In genomic region chr7:3291197-3291596, GRCm38 (mm10) we compare ENCODE assay signal across 8 mouse cellular contexts. TPM values are rescaled to one million over a fixed set of nuclear protein-coding genes. Genes with fewer than 3 reads are reported as not detected.
DNase-seq lines count a peak whose midpoint lies in the region; ATAC-seq lines count a peak whose summit lies in the region.

No protein-coding gene starts in this region.

- WGBS in forebrain, embryonic 10.5 days: 48% methylated on average over 6 of the region's 6 CpGs
- WGBS in hindbrain, embryonic 15.5 days: 34% methylated on average over 6 of the region's 6 CpGs
- 13% methylated on average over 6 of the region's 6 CpGs for WGBS in lung, embryonic 16.5 days

- no peak overlapping the region for H3K9ac ChIP-seq in hindbrain, embryonic 15.5 days
- peak overlapping the region; percentile 67 for H3K9ac ChIP-seq in lung, embryonic 16.5 days (ENCODE audit: low read length)

- no peaks in the 10 kb centered on the region for H3K9me3 ChIP-seq in forebrain, embryonic 10.5 days
- no peaks in the 10 kb centered on the region for H3K9me3 ChIP-seq in hindbrain, embryonic 15.5 days
- no peaks in the 10 kb centered on the region for H3K9me3 ChIP-seq in lung, embryonic 16.5 days (ENCODE audit: control insufficient read depth, low read length)

- H3K4me2 ChIP-seq in hindbrain, embryonic 15.5 days: peak overlapping the region; percentile 65
- H3K4me2 ChIP-seq in lung, embryonic 16.5 days (ENCODE audit: low read depth, low read length): peak overlapping the region; percentile 80

- H3K4me3 ChIP-seq in forebrain, embryonic 10.5 days: peak overlapping the region; percentile 55
- peak overlapping the region; percentile 72 for H3K4me3 ChIP-seq in hindbrain, embryonic 15.5 days
- H3K4me3 ChIP-seq in lung, embryonic 16.5 days (ENCODE audit: low read length): peak overlapping the region; percentile 60

- H3K36me3 ChIP-seq in forebrain, embryonic 10.5 days (replicated peaks): peaks cover 14% of the 10 kb centered on the region
- H3K36me3 ChIP-seq in hindbrain, embryonic 15.5 days: peaks cover 10% of the 10 kb centered on the region; the same call in 1 of the 2 replicates
- peaks cover 2% of the 10 kb centered on the region for H3K36me3 ChIP-seq in lung, embryonic 16.5 days (ENCODE audit: control insufficient read depth, insufficient read depth, low read length)

- peaks cover 48% of the 10 kb centered on the region for H3K4me1 ChIP-seq in forebrain, embryonic 10.5 days
- peaks cover 37% of the 10 kb centered on the region for H3K4me1 ChIP-seq in hindbrain, embryonic 15.5 days (replicated peaks)
- peaks cover 32% of the 10 kb centered on the region for H3K4me1 ChIP-seq in lung, embryonic 16.5 days (replicated peaks; ENCODE audit: control insufficient read depth, insufficient read depth, low read length)

- no peaks in the 10 kb centered on the region for H3K27me3 ChIP-seq in forebrain, embryonic 10.5 days (ENCODE audit: poor library complexity, severe bottlenecking)
- no peaks in the 10 kb centered on the region for H3K27me3 ChIP-seq in hindbrain, embryonic 15.5 days
- no peaks in the 10 kb centered on the region for H3K27me3 ChIP-seq in lung, embryonic 16.5 days (ENCODE audit: control insufficient read depth, insufficient read depth, low read depth, low read length)

- H3K27ac ChIP-seq in forebrain, embryonic 10.5 days: peak overlapping the region; percentile 86
- H3K27ac ChIP-seq in hindbrain, embryonic 15.5 days (replicated peaks): no peak overlapping the region
- peak overlapping the region; percentile 87 for H3K27ac ChIP-seq in lung, embryonic 16.5 days (ENCODE audit: low read length)

- peak; percentile 6; the same call in 1 of the 2 replicates for ATAC-seq in hindbrain, embryonic 15.5 days (ENCODE audit: low FRiP score, low read depth)
- 0 out of 2 replicates have a peak, but pooled peaks have one; percentile 1 for ATAC-seq in lung, embryonic 16.5 days (ENCODE audit: low read depth)

- DNase-seq in kidney, adult 11 months: peak; percentile 14
- no peak for DNase-seq in kidney, adult 18-20 months
- no peak for DNase-seq in forebrain, embryonic 10.5 days (ENCODE audit: extremely low spot score, low spot score)
- DNase-seq in ovary, postnatal 10 days (ENCODE audit: low spot score): no peak
- DNase-seq in layer of hippocampus, postnatal 25 days (ENCODE audit: extremely low spot score in 1 of 2, low spot score in 1 of 2): no peak
- no peak for DNase-seq in layer of hippocampus, postnatal 36 days

RNA-seq across cellular contexts. Expression of gene Prkcg, which starts 2.2 kb away (rescaled TPM):
- polyA plus RNA-seq in forebrain, embryonic 10.5 days (2016; fragmentation: Nextera tagmentation; extraction: Ambion mirVana): 0.71 and 1.2 TPM in 2 replicates
- polyA plus RNA-seq in hindbrain, embryonic 15.5 days (2015; fragmentation: Nextera tagmentation; extraction: Ambion mirVana): 2.0 and 2.1 TPM in 2 replicates
- polyA plus RNA-seq in lung, embryonic 16.5 days (2015; fragmentation: Nextera tagmentation; extraction: Ambion mirVana): 0.24 and 0.58 TPM in 2 replicates
- total RNA-seq in layer of hippocampus, postnatal 25 days (2021): 100 to 1,000 TPM; 540 to 555 TPM
- total RNA-seq in layer of hippocampus, postnatal 36 days (2021): 100 to 1,000 TPM; 495 to 539 TPM

RNA-seq across cellular contexts. Expression of gene Myadm, which starts 2.3 kb away (rescaled TPM):
- polyA plus RNA-seq in forebrain, embryonic 10.5 days (2016; fragmentation: Nextera tagmentation; extraction: Ambion mirVana): 20.9 and 25.0 TPM in 2 replicates
- polyA plus RNA-seq in hindbrain, embryonic 15.5 days (2015; fragmentation: Nextera tagmentation; extraction: Ambion mirVana): 37.8 and 40.7 TPM in 2 replicates
- 142 and 151 TPM in 2 replicates for polyA plus RNA-seq in lung, embryonic 16.5 days (2015; fragmentation: Nextera tagmentation; extraction: Ambion mirVana)
- 10 to 100 TPM; 73.5 to 82.2 TPM for total RNA-seq in layer of hippocampus, postnatal 25 days (2021)
- 10 to 100 TPM; 63.5 to 67.3 TPM for total RNA-seq in layer of hippocampus, postnatal 36 days (2021)

RNA-seq across cellular contexts. Expression of gene Cacng7, which starts 41.6 kb away (rescaled TPM):
- 1.7 and 2.2 TPM in 2 replicates for polyA plus RNA-seq in forebrain, embryonic 10.5 days (2016; fragmentation: Nextera tagmentation; extraction: Ambion mirVana)
- polyA plus RNA-seq in hindbrain, embryonic 15.5 days (2015; fragmentation: Nextera tagmentation; extraction: Ambion mirVana): 3.9 and 4.1 TPM in 2 replicates
- polyA plus RNA-seq in lung, embryonic 16.5 days (2015; fragmentation: Nextera tagmentation; extraction: Ambion mirVana): 0.24 and 0.55 TPM in 2 replicates
- total RNA-seq in layer of hippocampus, postnatal 25 days (2021): 100 to 1,000 TPM; 140 TPM
- 100 to 1,000 TPM; 130 to 131 TPM for total RNA-seq in layer of hippocampus, postnatal 36 days (2021)

RNA-seq across cellular contexts. Expression of gene Nlrp12, which starts 41.7 kb away (rescaled TPM):
- polyA plus RNA-seq in forebrain, embryonic 10.5 days (2016; fragmentation: Nextera tagmentation; extraction: Ambion mirVana): not detected in 2 replicates
- polyA plus RNA-seq in hindbrain, embryonic 15.5 days (2015; fragmentation: Nextera tagmentation; extraction: Ambion mirVana): 0.03 and 0.04 TPM in 2 replicates
- polyA plus RNA-seq in lung, embryonic 16.5 days (2015; fragmentation: Nextera tagmentation; extraction: Ambion mirVana): 0.03 TPM in 2 replicates
- total RNA-seq in layer of hippocampus, postnatal 25 days (2021): under 1 TPM in 1 of 2 experiments, not detected in 1; 0.05 TPM
- total RNA-seq in layer of hippocampus, postnatal 36 days (2021): under 1 TPM in 1 of 2 experiments, not detected in 1; 0.05 TPM
